Mouse (Mus musculus) heart, adult 2 months (tissue): ENCODE measurements around the gene Coro1c. TPM values are rescaled to one million over a fixed set of nuclear protein-coding genes. Genes with fewer than 3 reads are reported as not detected.

ENCODE experiments used
- DNase-seq, 2 experiments: peaks; one replicate each; pipeline ENCODE4 v3.0.0; 2021
- H3K27ac ChIP-seq: fragments of 200-600 bp; 2 replicates; pipeline ENCODE4 v1.8.1; 2022
- H3K27me3 ChIP-seq: fragments of 200-500 bp; 2 replicates; pipeline ENCODE4 v1.6.1; 2012; ENCODE audit warnings: mild to moderate bottlenecking, low read length, inconsistent platforms, mixed read lengths; ENCODE audit not compliant: control insufficient read depth, insufficient read depth
- H3K36me3 ChIP-seq: fragments of 200-500 bp; 2 replicates; pipeline ENCODE4 v1.6.1; 2012; ENCODE audit warnings: low read length, inconsistent platforms; ENCODE audit not compliant: control insufficient read depth, insufficient read depth
- H3K4me1 ChIP-seq: fragments of 200-500 bp; 2 replicates; pipeline ENCODE4 v1.6.1; 2011; ENCODE audit warnings: low read length; ENCODE audit not compliant: control insufficient read depth, insufficient read depth
- H3K4me3 ChIP-seq: fragments of 200-600 bp; 2 replicates; pipeline ENCODE4 v1.8.1; 2022
- H3K79me2 ChIP-seq: fragments of 200-500 bp; replicated peaks from 2 replicates; pipeline ENCODE4 v1.6.1; 2012; ENCODE audit warnings: mild to moderate bottlenecking, inconsistent platforms, low read length, moderate library complexity, mixed read lengths; ENCODE audit not compliant: control insufficient read depth, insufficient read depth
- H3K9ac ChIP-seq: fragments of 200-500 bp; 2 replicates; pipeline ENCODE4 v1.6.1; 2012; ENCODE audit warnings: low read depth, mild to moderate bottlenecking, control low read depth, inconsistent platforms, low read length, mixed read lengths
- CTCF ChIP-seq: fragments of 200-600 bp; IDR thresholded peaks from 2 replicates; pipeline ENCODE4 v1.8.1; 2022; ENCODE audit warnings: antibody characterized with exemption, mild to moderate bottlenecking, moderate library complexity
- EP300 ChIP-seq: fragments of 200-500 bp; IDR thresholded peaks from 2 replicates; pipeline ENCODE4 v1.6.1; 2011; ENCODE audit warnings: low read depth, low read length, control low read depth; ENCODE audit not compliant: insufficient read depth
- POLR2A ChIP-seq: fragments of 200-500 bp; IDR thresholded peaks from 2 replicates; pipeline ENCODE4 v1.6.1; 2011; ENCODE audit warnings: mild to moderate bottlenecking, low read depth, low read length, control low read depth; ENCODE audit not compliant: insufficient read depth
- WGBS: fragments of 180-500 bp; shearing (Covaris S2); methylation state at CpG from one replicate; pipeline ENCODE4 v1.1.7; 2018; 5-methylcytosine and 5-hydroxymethylcytosine counted together
- intact Hi-C: fragments of 180-260 bp; cut with DNase I; formaldehyde crosslinking; loops from one replicate; pipeline ENCODE4 v1.15.1; 2025
- polyA plus RNA-seq: library from polyadenylated mRNA; depleted of rRNA; stranded (reverse); fragments of >200 nt; gene quantifications from 2 replicates; pipeline ENCODE4 v1.2.3, GENCODE M21; 2012
- total RNA-seq, 2 experiments: library from RNA; stranded (reverse); gene quantifications; 2 replicates each; pipeline ENCODE4 v1.2.3; 2021

Gene Coro1c
- total and polyA plus RNA-seq, 3 experiments, result 24.1 to 30.1 (median 24.6) TPM

GRCm38 (mm10) chr5:113870393-113871040 lies 38.0 kb downstream of the Coro1c start:
- intact Hi-C loops, result loop anchor here (2.0 kb wide), 1 partner anchor 14 kb away; no protein-coding TSS in a partner anchor

GRCm38 (mm10) chr5:113869132-113869531 lies 39.4 kb downstream of the Coro1c start:
- no peak overlapping the region for H3K9ac ChIP-seq
- WGBS, result 21% methylated on average over 11 of the region's 11 CpGs
- no peaks in the 10 kb centered on the region for H3K27me3 ChIP-seq
- no peaks in the 10 kb centered on the region; the same call in 1 of the 2 replicates for H3K36me3 ChIP-seq
- TF ChIP-seq POLR2A (peak; percentile 62), CTCF (no peak), EP300 (peak; percentile 99)
- peak overlapping the region; percentile 54 for H3K27ac ChIP-seq
- peaks cover 5% of the 10 kb centered on the region for H3K79me2 ChIP-seq
- peak; percentile 80 to 84 for DNase-seq
- peaks cover 49% of the 10 kb centered on the region for H3K4me1 ChIP-seq
- no peak overlapping the region for H3K4me3 ChIP-seq
- intact Hi-C loops, result no loop called here

More at GRCm38 (mm10) chr5:113870393-113871040, 38.0 kb downstream of the Coro1c start:
- no peak for TF ChIP-seq CTCF
- TF ChIP-seq POLR2A, result no peak
- no peak for TF ChIP-seq EP300
- Histone ChIP-seq H3K36me3 (no peaks in the 10 kb centered on the region; the same call in 1 of the 2 replicates), H3K27ac (peak overlapping the region; percentile 75), H3K4me3 (no peak overlapping the region), H3K9ac (peak overlapping the region; percentile 2; the same call in 1 of the 2 replicates), H3K27me3 (no peaks in the 10 kb centered on the region), H3K79me2 (peaks cover 5% of the 10 kb centered on the region), H3K4me1 (peaks cover 50% of the 10 kb centered on the region)
- WGBS, result 19% methylated on average over 21 of the region's 21 CpGs
- peak in 1 of 2 experiments; percentile 42 for DNase-seq

DNA sequence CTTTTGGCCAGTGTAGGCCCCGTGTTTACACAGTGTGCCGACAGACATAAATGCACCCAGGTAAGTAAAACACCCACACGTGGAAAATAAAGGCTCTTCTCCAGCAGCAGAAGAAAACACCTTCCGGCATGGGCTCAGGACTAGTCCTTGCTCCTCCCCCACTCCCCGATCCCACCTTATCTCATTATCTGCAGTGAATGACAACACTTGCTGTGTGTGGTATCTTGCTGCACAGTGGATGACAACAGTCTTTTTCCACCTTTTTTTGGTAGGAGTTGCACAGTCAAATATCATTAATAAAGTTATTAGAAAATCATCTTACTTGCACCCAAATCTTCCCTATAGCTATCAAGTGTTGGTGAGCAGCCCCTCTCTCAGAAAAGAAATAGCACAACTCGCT lies 43.6 kb downstream of the Coro1c start:
- Histone ChIP-seq H3K36me3 (no peaks in the 10 kb centered on the region), H3K4me3 (no peak overlapping the region), H3K79me2 (peaks cover 7% of the 10 kb centered on the region), H3K27me3 (no peaks in the 10 kb centered on the region), H3K27ac (no peak overlapping the region), H3K9ac (no peak overlapping the region), H3K4me1 (peaks cover 18% of the 10 kb centered on the region)
- DNase-seq, result no peak
- 81% methylated on average over 6 of the region's 6 CpGs for WGBS
- TF ChIP-seq EP300, result no peak
- TF ChIP-seq POLR2A, result no peak
- no peak for TF ChIP-seq CTCF
- intact Hi-C loops, result no loop called here

DNA sequence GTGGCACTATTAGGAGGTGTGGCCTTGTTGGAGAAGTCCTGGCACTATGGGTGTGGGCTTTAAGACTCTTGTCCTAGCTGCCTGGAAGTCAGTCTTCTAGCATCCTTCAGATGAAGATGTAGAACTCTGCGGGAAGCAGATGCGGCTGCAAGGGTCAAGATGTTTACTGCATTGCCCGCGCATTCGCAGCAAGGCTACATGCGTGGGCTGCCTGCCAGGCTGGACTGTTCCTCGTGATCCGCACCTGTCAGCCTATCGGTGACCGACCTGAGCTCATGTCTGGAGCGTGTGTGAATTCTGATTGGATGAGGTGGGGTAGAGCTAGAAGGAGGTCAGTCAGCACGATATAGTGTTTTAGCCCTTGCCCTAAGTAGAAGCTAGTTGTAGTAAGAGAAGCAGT lies 44.6 kb downstream of the Coro1c start:
- Histone ChIP-seq H3K36me3 (no peaks in the 10 kb centered on the region; the same call in 1 of the 2 replicates), H3K79me2 (peaks cover 2% of the 10 kb centered on the region; the same call in 1 of the 2 replicates), H3K4me3 (no peak overlapping the region), H3K9ac (no peak overlapping the region), H3K4me1 (peaks cover 15% of the 10 kb centered on the region), H3K27me3 (no peaks in the 10 kb centered on the region), H3K27ac (no peak overlapping the region)
- DNase-seq, result no peak
- intact Hi-C loops, result no loop called here
- TF ChIP-seq POLR2A (no peak), CTCF (no peak), EP300 (no peak)
- WGBS, result 95% methylated on average over 12 of the region's 12 CpGs

DNA sequence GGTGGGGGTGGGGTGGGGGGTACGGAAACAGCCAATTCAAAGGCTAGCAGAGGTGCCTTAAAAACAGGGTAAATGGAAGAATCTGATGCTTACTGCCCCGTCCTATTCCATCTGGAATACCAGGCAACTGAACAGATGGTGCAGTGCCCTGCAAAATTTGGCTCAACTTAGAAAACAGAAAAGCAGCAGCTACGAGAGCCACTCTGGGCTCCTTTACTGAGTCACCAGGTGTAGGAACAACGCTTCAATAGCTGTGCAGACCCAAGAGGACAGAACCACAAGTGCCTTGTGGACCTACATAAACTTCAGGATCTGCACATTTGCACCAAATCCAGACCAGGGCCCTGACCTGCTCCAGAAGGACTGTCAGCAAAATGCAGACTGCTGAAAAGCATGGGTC lies 46.1 kb downstream of the Coro1c start:
- Histone ChIP-seq H3K9ac (no peak overlapping the region), H3K27ac (no peak overlapping the region), H3K36me3 (no peaks in the 10 kb centered on the region; the same call in 1 of the 2 replicates), H3K4me3 (no peak overlapping the region), H3K4me1 (peaks cover 11% of the 10 kb centered on the region), H3K27me3 (no peaks in the 10 kb centered on the region), H3K79me2 (peaks cover 3% of the 10 kb centered on the region; the same call in 1 of the 2 replicates)
- TF ChIP-seq CTCF, result no peak
- no peak for TF ChIP-seq POLR2A
- TF ChIP-seq EP300, result no peak
- intact Hi-C loops, result no loop called here
- WGBS, result 96% methylated on average over 4 of the region's 4 CpGs
- no peak for DNase-seq

DNA sequence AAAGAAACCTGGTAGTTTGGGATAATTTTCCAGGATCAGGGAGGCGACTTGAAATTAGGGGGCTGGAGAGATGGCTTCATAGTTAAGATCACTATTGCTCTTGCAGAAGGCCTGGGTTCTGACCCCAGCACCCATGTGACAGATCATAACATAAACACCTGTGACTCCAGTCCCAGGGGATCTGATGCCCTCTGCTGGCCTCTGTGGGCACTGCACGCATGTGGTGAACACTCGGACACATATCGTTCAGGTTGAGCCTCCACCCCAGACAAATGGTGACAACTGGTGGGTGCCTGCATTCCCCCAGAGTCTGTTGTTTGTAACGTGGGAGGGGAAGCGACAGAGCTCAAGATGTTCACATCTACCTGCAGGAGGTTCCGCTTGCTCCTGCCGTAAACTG lies 47.3 kb downstream of the Coro1c start:
- WGBS, result 97% methylated on average over 8 of the region's 8 CpGs
- H3K36me3 ChIP-seq, result no peaks in the 10 kb centered on the region; the same call in none of the 2 replicates

More for the DNA sequence above, 47.3 kb downstream of the Coro1c start:
- no peak overlapping the region for H3K27ac ChIP-seq
- no peaks in the 10 kb centered on the region for H3K27me3 ChIP-seq
- no peak for TF ChIP-seq EP300
- peak; percentile 60 for TF ChIP-seq CTCF
- TF ChIP-seq POLR2A, result no peak
- H3K79me2 ChIP-seq, result peaks cover 3% of the 10 kb centered on the region; the same call in 1 of the 2 replicates
- intact Hi-C loops, result no loop called here
- no peak overlapping the region for H3K9ac ChIP-seq
- H3K4me1 ChIP-seq, result peaks cover 16% of the 10 kb centered on the region
- no peak for DNase-seq
- no peak overlapping the region for H3K4me3 ChIP-seq
